Comparison of ENCODE assay signal across 9 mouse cellular contexts in the genomic region with DNA sequence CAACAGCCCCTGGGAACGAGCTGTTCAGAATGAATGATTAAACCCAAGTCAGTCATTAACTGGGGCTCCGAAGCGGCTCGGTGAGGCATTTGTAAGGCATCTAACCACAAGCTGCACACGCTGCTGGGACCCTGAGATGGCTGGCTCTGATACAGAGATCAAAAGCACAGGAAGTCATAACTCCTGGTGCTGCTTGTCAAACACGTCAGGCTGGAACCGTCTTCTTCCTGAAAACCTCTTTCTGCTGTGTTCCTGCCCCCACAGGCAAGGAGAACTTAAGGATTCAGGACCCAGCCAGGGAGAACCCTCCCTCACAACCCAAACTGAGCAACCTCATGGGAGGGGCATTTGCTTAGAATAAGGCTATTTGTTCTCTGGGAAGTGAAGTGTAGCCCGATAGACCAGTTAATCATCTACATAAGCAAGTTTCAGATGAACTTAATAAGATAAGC. TPM values are rescaled to one million over a fixed set of nuclear protein-coding genes. Genes with fewer than 3 reads are reported as not detected.
DNase-seq lines count a peak whose midpoint lies in the region; TF ChIP-seq lines count a peak whose summit lies in the region.
"Had no signal": no experiment of that assay in that cellular context is flagged by ENCODE, and none has a peak within 500 bp of the region (broad histone marks: within the 10 kb centered on the region; RNA-seq: fewer than 3 reads in every experiment).

No protein-coding gene starts in this region.

- no peak for TF ChIP-seq RAD21 in MEL (IDR thresholded peaks at IDR 0.05; ENCODE audit: low read depth, low read length)

- peak; percentile 42 for DNase-seq in MEL (ENCODE audit: low read depth, low spot score)
- DNase-seq in embryo, embryonic 10 days (ENCODE audit: low spot score): peak; percentile 78
- DNase-seq in kidney, postnatal 10 days: peak; percentile 77
- no peak for DNase-seq in left cerebral cortex, postnatal 25 days (ENCODE audit: low spot score in 2 of 2)
- no peak for DNase-seq in cerebellum, adult 11-12 months
- DNase-seq in layer of hippocampus, adult 9-10 months (ENCODE audit: low spot score): no peak
- DNase-seq in frontal cortex, postnatal 14 days (ENCODE audit: low spot score in 2 of 2): no peak

- TF ChIP-seq CTCF in MEL (IDR thresholded peaks at IDR 0.05 in 2 of 3, conservative IDR thresholded peaks at IDR 0.05 in 1 of 3; ENCODE audit: control insufficient read depth in 1 of 3, insufficient read depth in 1 of 3, low read depth in 2 of 3, low read length in 3 of 3, poor library complexity in 1 of 3, severe bottlenecking in 1 of 3): no peak

- H3K79me2 ChIP-seq in MEL (ENCODE audit: control insufficient read depth, insufficient read depth, low read length, poor library complexity) (no peaks in the 10 kb centered on the region), myocyte (ENCODE audit: control insufficient read depth, insufficient read depth) (no peaks in the 10 kb centered on the region)

- 0 out of 4 replicates have a peak overlapping the region, but pooled peaks of 1 of the 2 experiments have one; percentile 5 for H3K4me3 ChIP-seq in MEL (ENCODE audit: control insufficient read depth in 1 of 2, insufficient read depth in 1 of 2, low read depth in 2 of 2, low read length in 2 of 2)
- H3K4me3 ChIP-seq in myocyte: no peak overlapping the region

- H3K9me3 ChIP-seq in MEL (replicated peaks; ENCODE audit: insufficient read depth, low read length): no peaks in the 10 kb centered on the region

- H3K36me3 ChIP-seq in MEL (ENCODE audit: control insufficient read depth in 1 of 2, insufficient read depth in 2 of 2, low read length in 2 of 2): peaks cover 0 to 2% of the 10 kb centered on the region in 2 experiments; a peak in 2 of 4 replicates
- no peaks in the 10 kb centered on the region for H3K36me3 ChIP-seq in myocyte (ENCODE audit: control insufficient read depth, insufficient read depth)

- intact Hi-C loops in left cerebral cortex, postnatal 25 days (cut with DNase I): loop anchor here (5.0 kb wide), 1 partner anchor 67 kb away; no protein-coding TSS in a partner anchor

- no peak overlapping the region for H3K9ac ChIP-seq in MEL (ENCODE audit: control insufficient read depth, low read depth, low read length, poor library complexity, severe bottlenecking)

- H3ac ChIP-seq in myocyte (ENCODE audit: control insufficient read depth, insufficient read length): no peak overlapping the region

- TF ChIP-seq POLR2A in MEL (IDR thresholded peaks at IDR 0.05; ENCODE audit: control insufficient read depth in 1 of 2, insufficient read depth in 1 of 2, low read depth in 1 of 2, low read length in 2 of 2, poor library complexity in 1 of 2) (no peak), myocyte (IDR thresholded peaks at IDR 0.05; ENCODE audit: insufficient read length, low read depth) (no peak)

- H3K4me1 ChIP-seq in MEL (ENCODE audit: control insufficient read depth in 1 of 2, insufficient read depth in 2 of 2, low read length in 2 of 2): peaks cover 0 to 2% of the 10 kb centered on the region in 2 experiments; a peak in 1 of 4 replicates

- peak overlapping the region; percentile 77 for H3K4me2 ChIP-seq in myocyte (ENCODE audit: low read depth)

- H3K27ac ChIP-seq in MEL (ENCODE audit: control insufficient read depth, low read depth, low read length): no peak overlapping the region

- no peaks in the 10 kb centered on the region for H3K27me3 ChIP-seq in MEL (ENCODE audit: control insufficient read depth in 1 of 2, insufficient read depth in 2 of 2, low read length in 2 of 2)
- no peaks in the 10 kb centered on the region for H3K27me3 ChIP-seq in myocyte (ENCODE audit: control insufficient read depth, insufficient read depth, insufficient read length)

- no peak; a peak in 1 of 4 replicates for TF ChIP-seq EP300 in MEL (IDR thresholded peaks at IDR 0.05; ENCODE audit: low read depth in 1 of 2, low read length in 2 of 2)

TF ChIP-seq in MEL, 35 proteins besides CTCF, POLR2A, EP300 and RAD21:
- TF ChIP-seq ZNF384 (IDR thresholded peaks at IDR 0.05; ENCODE audit: low read depth, low read length) (no peak), ZMIZ1 (IDR thresholded peaks at IDR 0.05; ENCODE audit: low read depth, low read length) (no peak), E2F4 (IDR thresholded peaks at IDR 0.05; ENCODE audit: borderline replicate concordance, low read depth, low read length) (no peak), RCOR1 (IDR thresholded peaks at IDR 0.05; ENCODE audit: low read depth, low read length) (no peak), GABPA (IDR thresholded peaks at IDR 0.05; ENCODE audit: low read depth, low read length) (no peak), MYC (IDR thresholded peaks at IDR 0.05; ENCODE audit: low read depth, low read length) (no peak), UBTF (IDR thresholded peaks at IDR 0.05; ENCODE audit: borderline replicate concordance, insufficient read depth, low read depth, low read length) (no peak), TAL1 (IDR thresholded peaks at IDR 0.05; ENCODE audit: low read length) (no peak), HCFC1 (IDR thresholded peaks at IDR 0.05; ENCODE audit: low read depth, low read length) (no peak), POLR2AphosphoS5 (IDR thresholded peaks at IDR 0.05; ENCODE audit: borderline replicate concordance, low read depth, low read length) (no peak), CHD2 (IDR thresholded peaks at IDR 0.05; ENCODE audit: low read length) (no peak), GATA1 (IDR thresholded peaks at IDR 0.05; ENCODE audit: low read depth, low read length) (peak; percentile 45), BHLHE40 (IDR thresholded peaks at IDR 0.05; ENCODE audit: borderline replicate concordance, low read depth, low read length) (no peak; the same call in 1 of the 2 replicates), TCF12 (IDR thresholded peaks at IDR 0.05; ENCODE audit: low read depth, low read length) (no peak), MYB (IDR thresholded peaks at IDR 0.05; ENCODE audit: low read depth, low read length) (no peak), ETS1 (IDR thresholded peaks at IDR 0.05; ENCODE audit: low read depth, low read length) (peak; percentile 31; the same call in 1 of the 2 replicates)

TF ChIP-seq in myocyte, 11 proteins besides CTCF, POLR2A, EP300 and RAD21:
- peak in 2 of 3 experiments; percentile 55 to 57 for TF ChIP-seq MYOD1 (IDR thresholded peaks at IDR 0.05; ENCODE audit: control insufficient read depth in 1 of 3, insufficient read length in 2 of 3, low read depth in 2 of 3)
- TF ChIP-seq TCF12 (IDR thresholded peaks at IDR 0.05; ENCODE audit: insufficient read depth, poor library complexity, severe bottlenecking): peak; percentile 42
- peak in 1 of 3 experiments; percentile 9 for TF ChIP-seq MYOG (IDR thresholded peaks at IDR 0.05; ENCODE audit: control insufficient read depth in 1 of 3, insufficient read depth in 1 of 3, insufficient read length in 2 of 3, low read depth in 2 of 3)
- TF ChIP-seq TCF3 (IDR thresholded peaks at IDR 0.05; ENCODE audit: insufficient read length, low read depth): no peak

RNA-seq across cellular contexts. Expression of gene Glrp1, which starts 34.3 kb away (rescaled TPM):
- total RNA-seq in MEL (2012; rRNA removed): not detected in 2 replicates
- polyA plus RNA-seq in MEL (2012; ENCODE audit: insufficient read depth in 1 of 2, insufficient read length in 2 of 2, low read depth in 1 of 2, low replicate concordance in 2 of 2, missing spikeins in 1 of 2) (not detected), myocyte (2012; fragmentation: generic; extraction: Trizol) (5.0 TPM)
- not detected for total RNA-seq in left cerebral cortex, postnatal 25 days (2021)
- polyA plus RNA-seq: large intestine, adult 2 months had no signal

Comparison
In these comparisons a context has a peak if more than half of its experiments do, and no peak if none do; other contexts are left out.
1. DNase-seq: peak in MEL (single experiment), embryo, embryonic 10 days (single experiment) and kidney, postnatal 10 days (single experiment); none in left cerebral cortex, postnatal 25 days (0 of 2), cerebellum, adult 11-12 months (single experiment), layer of hippocampus, adult 9-10 months (single experiment) and frontal cortex, postnatal 14 days (0 of 2).